Mouse (Mus musculus) myocyte (in vitro differentiated cells): ENCODE measurements around the gene Sys1. TPM values are rescaled to one million over a fixed set of nuclear protein-coding genes. Genes with fewer than 3 reads are reported as not detected.
A peak's percentile ranks its signal among the peaks of the same experiment; 100 is the strongest.

Experiments used
- H3K27me3 ChIP-seq: one replicate; pipeline ENCODE4 v1.6.1; 2011; ENCODE audit not compliant: control insufficient read depth, insufficient read depth, insufficient read length
- H3K36me3 ChIP-seq: one replicate; pipeline ENCODE4 v1.6.1; 2011; ENCODE audit not compliant: control insufficient read depth, insufficient read depth
- H3K4me2 ChIP-seq: one replicate; pipeline ENCODE4 v1.6.1; 2011; ENCODE audit warnings: low read depth, control low read depth
- H3K4me3 ChIP-seq: one replicate; pipeline ENCODE4 v1.5.1; 2011; ENCODE audit warnings: mild to moderate bottlenecking, control low read depth, moderate library complexity
- H3K79me2 ChIP-seq: one replicate; pipeline ENCODE4 v1.6.1; 2011; ENCODE audit not compliant: control insufficient read depth, insufficient read depth
- H3ac ChIP-seq: one replicate; pipeline ENCODE4 v1.6.1; 2011; ENCODE audit not compliant: control insufficient read depth, insufficient read length
- CEBPB ChIP-seq: IDR thresholded peaks from 2 replicates; pipeline ENCODE4 v1.6.1; 2011; ENCODE audit warnings: mild to moderate bottlenecking, moderate library complexity; ENCODE audit not compliant: poor library complexity, insufficient read depth, severe bottlenecking
- E2F4 ChIP-seq: IDR thresholded peaks from one replicate; pipeline ENCODE4 v1.6.1; 2011; ENCODE audit warnings: mild to moderate bottlenecking, control low read depth, moderate library complexity; ENCODE audit not compliant: insufficient read depth
- MAX ChIP-seq: IDR thresholded peaks from one replicate; pipeline ENCODE4 v1.6.1; 2011; ENCODE audit warnings: low read depth, mild to moderate bottlenecking, control low read depth
- MYOD1 ChIP-seq, 3 experiments: IDR thresholded peaks; one replicate each; pipeline ENCODE4 v1.6.1; 2011; ENCODE audit warnings: control low read depth in 2 of 3, low read depth in 2 of 3, mild to moderate bottlenecking in 2 of 3, moderate library complexity in 1 of 3; ENCODE audit not compliant: insufficient read length in 2 of 3, control insufficient read depth in 1 of 3
- MYOG ChIP-seq, 3 experiments: IDR thresholded peaks; one replicate each; pipeline ENCODE4 v1.6.1; 2011; ENCODE audit warnings: control low read depth in 2 of 3, low read depth in 2 of 3, mild to moderate bottlenecking in 2 of 3; ENCODE audit not compliant: insufficient read length in 2 of 3, control insufficient read depth in 1 of 3, insufficient read depth in 1 of 3
- POLR2A ChIP-seq: IDR thresholded peaks from one replicate; pipeline ENCODE4 v1.6.1; 2011; ENCODE audit warnings: low read depth, mild to moderate bottlenecking, control low read depth, moderate library complexity; ENCODE audit not compliant: insufficient read length
- POLR2AphosphoS2 ChIP-seq: IDR thresholded peaks from one replicate; pipeline ENCODE4 v1.6.1; 2011; ENCODE audit warnings: low read depth, control low read depth; ENCODE audit not compliant: insufficient read length
- REST ChIP-seq: IDR thresholded peaks from one replicate; pipeline ENCODE4 v1.6.1; 2011; ENCODE audit warnings: mild to moderate bottlenecking, control low read depth, moderate library complexity; ENCODE audit not compliant: insufficient read depth, insufficient read length
- SRF ChIP-seq: IDR thresholded peaks from one replicate; pipeline ENCODE4 v1.6.1; 2011; ENCODE audit warnings: low read depth; ENCODE audit not compliant: control insufficient read depth, insufficient read length
- TCF12 ChIP-seq: IDR thresholded peaks from one replicate; pipeline ENCODE4 v1.6.1; 2011; ENCODE audit warnings: mild to moderate bottlenecking, control low read depth; ENCODE audit not compliant: poor library complexity, insufficient read depth, severe bottlenecking
- TCF3 ChIP-seq: IDR thresholded peaks from one replicate; pipeline ENCODE4 v1.6.1; 2011; ENCODE audit warnings: low read depth, control low read depth; ENCODE audit not compliant: insufficient read length
- USF1 ChIP-seq: IDR thresholded peaks from one replicate; pipeline ENCODE4 v1.6.1; 2011; ENCODE audit warnings: low read depth, mild to moderate bottlenecking, control low read depth, moderate library complexity
- polyA plus RNA-seq: library from polyadenylated mRNA; unstranded; fragments of >200 nt; fragmentation: generic; extraction: Trizol; gene quantifications from one replicate; pipeline ENCODE4 v1.2.1, GENCODE M21; 2012; ENCODE audit warnings: missing spikeins

Sys1 gene
- 47.6 TPM for polyA plus RNA-seq

DNA sequence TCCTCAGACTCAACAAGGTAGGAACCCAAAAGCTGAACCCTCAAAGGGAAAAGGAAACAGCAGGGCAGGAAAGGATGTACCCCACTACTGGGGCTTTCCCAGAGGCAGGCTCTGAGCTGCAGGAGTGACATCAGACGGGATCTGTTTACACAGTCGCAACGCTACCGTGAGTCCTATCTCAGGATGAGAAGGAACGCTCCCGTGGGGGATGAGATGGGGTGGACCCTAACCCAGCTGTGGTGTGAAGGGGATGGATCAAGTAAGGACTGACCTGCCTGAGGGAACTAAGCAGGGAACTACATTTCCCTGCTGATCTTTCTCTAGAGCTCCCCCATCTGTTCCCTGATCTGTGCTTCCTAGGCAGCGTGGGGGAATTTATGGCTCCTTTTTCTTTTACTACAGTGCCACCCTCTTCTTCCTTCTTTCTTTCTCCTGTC lies at the start of gene Sys1:
Gene Sys1 (plus strand): TSS at position 101 of the 437 bp plus-strand sequence.
- TF ChIP-seq TCF12, result no peak
- no peak for TF ChIP-seq USF1
- no peak for TF ChIP-seq REST
- no peak for TF ChIP-seq MYOG (IDR thresholded peaks at IDR 0.05; ENCODE audit: control insufficient read depth in 1 of 3, insufficient read depth in 1 of 3, insufficient read length in 2 of 3, low read depth in 2 of 3)
- no peak for TF ChIP-seq MAX
- TF ChIP-seq MYOD1 (IDR thresholded peaks at IDR 0.05; ENCODE audit: control insufficient read depth in 1 of 3, insufficient read length in 2 of 3, low read depth in 2 of 3), result no peak
- no peak for TF ChIP-seq POLR2AphosphoS2
- no peak for TF ChIP-seq CEBPB
- TF ChIP-seq TCF3, result no peak
- no peak for TF ChIP-seq POLR2A
- no peak for TF ChIP-seq SRF
- no peak for TF ChIP-seq E2F4
- peaks cover 7% of the 10 kb centered on the region for H3K79me2 ChIP-seq
- no peak within 1 kb of the TSS for H3K4me3 ChIP-seq
- H3ac ChIP-seq, result no peak within 1 kb of the TSS
- peak within 1 kb of the TSS; percentile 71 for H3K4me2 ChIP-seq
- H3K27me3 ChIP-seq, result no peaks in the 10 kb centered on the region
- H3K36me3 ChIP-seq, result no peaks in the 10 kb centered on the region

DNA sequence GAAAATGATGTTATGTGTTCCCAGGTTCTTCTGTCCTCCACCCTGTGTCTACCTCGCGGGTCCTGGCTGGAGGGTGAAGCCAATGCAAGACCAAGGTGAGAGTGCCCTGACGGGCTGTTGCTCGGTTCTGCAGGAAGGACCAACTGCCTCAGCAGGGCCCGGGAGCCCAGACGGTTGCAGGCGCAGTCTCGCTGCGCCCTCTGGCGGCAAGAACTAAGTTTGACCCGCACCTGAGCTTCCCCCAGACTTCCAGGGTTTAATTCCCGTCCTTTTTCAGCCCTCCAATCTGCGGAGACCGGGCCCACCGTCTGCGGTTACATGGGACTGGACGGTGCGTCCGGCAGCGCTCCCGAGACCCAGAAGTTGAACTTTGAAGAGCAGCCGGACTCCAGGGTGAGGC lies 49.1 kb upstream of the Sys1 start:
- peaks cover 47% of the 10 kb centered on the region for H3K27me3 ChIP-seq
- H3K4me2 ChIP-seq, result peak overlapping the region; percentile 50
- H3K36me3 ChIP-seq, result no peaks in the 10 kb centered on the region
- no peak overlapping the region for H3K4me3 ChIP-seq
- H3K79me2 ChIP-seq, result no peaks in the 10 kb centered on the region
- TF ChIP-seq USF1, result no peak
- no peak for TF ChIP-seq E2F4
- no peak for TF ChIP-seq TCF12
- TF ChIP-seq MYOD1 (IDR thresholded peaks at IDR 0.05; ENCODE audit: control insufficient read depth in 1 of 3, insufficient read length in 2 of 3, low read depth in 2 of 3), result no peak
- TF ChIP-seq CEBPB, result no peak
- no peak for TF ChIP-seq MYOG (IDR thresholded peaks at IDR 0.05; ENCODE audit: control insufficient read depth in 1 of 3, insufficient read depth in 1 of 3, insufficient read length in 2 of 3, low read depth in 2 of 3)
- no peak for TF ChIP-seq POLR2A
- no peak for TF ChIP-seq POLR2AphosphoS2
- no peak for TF ChIP-seq REST
- no peak for TF ChIP-seq MAX
- no peak for TF ChIP-seq TCF3
- TF ChIP-seq SRF, result no peak
- no peak overlapping the region for H3ac ChIP-seq

DNA sequence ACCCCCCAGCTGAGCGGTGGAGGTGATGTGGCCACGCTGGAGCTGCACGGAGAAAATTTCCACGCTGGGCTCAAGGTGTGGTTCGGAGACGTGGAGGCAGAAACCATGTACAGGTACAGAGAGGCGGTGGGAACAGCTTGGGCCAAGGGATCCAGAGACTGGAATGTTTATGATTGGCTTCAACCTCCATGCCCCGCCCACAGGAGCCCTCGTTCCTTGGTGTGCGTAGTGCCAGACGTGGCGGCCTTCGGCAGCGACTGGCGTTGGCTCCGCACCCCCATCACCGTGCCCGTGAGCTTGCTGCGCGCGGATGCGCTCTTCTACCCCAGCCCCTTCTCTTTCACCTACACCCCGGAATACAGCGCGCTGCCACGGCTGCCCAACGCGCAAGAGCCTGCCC lies 42.6 kb upstream of the Sys1 start:
- H3K79me2 ChIP-seq, result no peaks in the 10 kb centered on the region
- no peak overlapping the region for H3K4me3 ChIP-seq
- H3K4me2 ChIP-seq, result no peak overlapping the region
- no peaks in the 10 kb centered on the region for H3K36me3 ChIP-seq
- TF ChIP-seq POLR2AphosphoS2, result no peak
- TF ChIP-seq USF1, result no peak
- TF ChIP-seq MYOD1 (IDR thresholded peaks at IDR 0.05; ENCODE audit: control insufficient read depth in 1 of 3, insufficient read length in 2 of 3, low read depth in 2 of 3), result no peak
- TF ChIP-seq REST, result no peak
- no peak for TF ChIP-seq TCF12
- TF ChIP-seq CEBPB, result no peak
- no peak for TF ChIP-seq MYOG (IDR thresholded peaks at IDR 0.05; ENCODE audit: control insufficient read depth in 1 of 3, insufficient read depth in 1 of 3, insufficient read length in 2 of 3, low read depth in 2 of 3)
- TF ChIP-seq SRF, result no peak
- TF ChIP-seq E2F4, result no peak
- TF ChIP-seq MAX, result no peak
- no peak for TF ChIP-seq POLR2A
- TF ChIP-seq TCF3, result no peak
- no peak overlapping the region for H3ac ChIP-seq
- H3K27me3 ChIP-seq, result peaks cover 16% of the 10 kb centered on the region

DNA sequence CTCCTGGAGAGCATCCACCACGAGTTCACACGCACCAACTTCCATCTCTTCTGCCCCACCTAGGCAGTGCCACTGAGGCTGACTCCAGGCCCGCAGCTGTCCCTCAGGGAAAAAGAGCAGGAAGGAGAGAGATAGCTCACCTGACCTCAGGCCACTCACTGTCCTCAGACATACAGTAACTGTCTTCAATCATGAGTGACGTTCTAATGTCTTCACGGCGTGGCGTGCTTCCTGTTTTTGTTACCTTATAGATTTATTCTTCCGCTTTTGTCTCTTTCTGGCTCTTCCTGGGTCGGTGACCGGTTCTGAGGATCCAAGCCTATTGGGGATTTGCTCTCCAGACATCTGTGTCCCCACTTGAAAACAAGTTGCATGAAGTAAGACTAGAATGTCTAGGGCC lies 42.2 kb upstream of the Sys1 start:
- peaks cover 16% of the 10 kb centered on the region for H3K27me3 ChIP-seq
- TF ChIP-seq MYOD1 (IDR thresholded peaks at IDR 0.05; ENCODE audit: control insufficient read depth in 1 of 3, insufficient read length in 2 of 3, low read depth in 2 of 3), result no peak
- no peak for TF ChIP-seq TCF12
- no peaks in the 10 kb centered on the region for H3K36me3 ChIP-seq
- H3K4me3 ChIP-seq, result no peak overlapping the region
- H3K4me2 ChIP-seq, result no peak overlapping the region
- H3ac ChIP-seq, result no peak overlapping the region
- H3K79me2 ChIP-seq, result no peaks in the 10 kb centered on the region

DNA sequence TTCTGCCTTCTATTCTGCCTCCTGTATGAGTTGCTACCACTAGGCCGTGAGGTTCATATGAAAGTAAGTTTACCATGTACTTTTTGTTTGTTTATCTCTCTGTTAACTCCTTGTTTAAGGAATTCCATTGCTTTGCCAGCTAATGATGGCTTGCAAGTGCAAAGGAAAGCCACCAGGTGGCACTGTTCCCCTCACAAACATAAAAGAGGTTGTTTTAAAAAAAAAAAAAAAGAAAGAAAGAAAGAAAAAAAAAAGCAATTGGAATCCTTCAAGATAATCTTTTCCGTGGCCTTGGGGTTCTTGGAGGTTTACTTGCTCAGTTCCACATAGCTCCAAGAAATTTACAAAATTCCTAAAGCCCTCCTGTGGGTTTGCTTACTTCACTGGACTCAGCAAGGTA lies 39.6 kb upstream of the Sys1 start:
- Histone ChIP-seq H3K27me3 (no peaks in the 10 kb centered on the region), H3K4me2 (no peak overlapping the region), H3ac (no peak overlapping the region), H3K4me3 (no peak overlapping the region), H3K36me3 (no peaks in the 10 kb centered on the region), H3K79me2 (no peaks in the 10 kb centered on the region)
- TF ChIP-seq POLR2A (no peak), MAX (no peak), MYOD1 (IDR thresholded peaks at IDR 0.05; ENCODE audit: control insufficient read depth in 1 of 3, insufficient read length in 2 of 3, low read depth in 2 of 3) (no peak), USF1 (no peak), MYOG (IDR thresholded peaks at IDR 0.05; ENCODE audit: control insufficient read depth in 1 of 3, insufficient read depth in 1 of 3, insufficient read length in 2 of 3, low read depth in 2 of 3) (no peak), CEBPB (no peak), TCF12 (no peak), POLR2AphosphoS2 (no peak), REST (no peak), SRF (no peak), TCF3 (no peak), E2F4 (no peak)
